Mouse (Mus musculus): ENCODE measurements around the gene Zfp658. TPM values are rescaled to one million over a fixed set of nuclear protein-coding genes. Genes with fewer than 3 reads are reported as not detected.

The Zfp658 gene
- 8.0 and 8.5 TPM in 2 replicates for polyA plus RNA-seq (2014; fragmentation: Nextera tagmentation; extraction: Ambion mirVana)

DNA sequence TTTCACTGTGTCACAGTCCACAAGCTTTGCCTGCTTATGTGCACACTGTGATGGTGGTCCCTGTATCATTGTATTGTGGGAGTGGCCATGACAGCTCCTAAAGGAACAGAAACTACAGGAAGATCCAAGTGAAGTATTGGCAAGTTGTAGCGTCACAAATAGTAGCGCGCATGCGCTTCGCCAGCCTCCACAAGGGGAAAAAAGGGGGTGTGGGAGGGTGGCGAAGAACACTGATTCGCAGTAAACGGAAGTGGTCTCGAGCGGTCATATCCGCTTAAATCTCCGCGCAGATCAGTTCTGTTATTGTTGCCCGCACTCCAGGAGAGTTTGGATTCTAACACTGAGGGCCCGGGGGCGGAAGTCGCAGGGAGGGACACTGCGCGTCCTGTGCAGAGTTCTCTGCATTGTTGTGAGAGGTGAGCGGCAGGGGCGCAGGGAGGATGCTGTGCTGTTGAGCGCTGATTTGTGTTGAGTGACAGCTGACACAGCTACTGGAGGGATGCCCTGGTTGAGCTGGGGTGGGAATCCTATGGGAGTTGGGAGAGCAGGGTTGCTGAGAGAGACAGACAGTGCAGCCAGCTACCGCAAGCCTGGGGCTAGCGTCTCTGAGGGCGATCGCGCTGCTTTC lies at the start of gene Zfp658:
TSS of gene Zfp658 (plus strand) at position 251 of the 628 bp plus-strand sequence.
- H3K36me3 ChIP-seq (replicated peaks; ENCODE audit: control insufficient read depth, insufficient read depth), result peaks cover 28% of the 10 kb centered on the region
- H3K4me3 ChIP-seq (replicated peaks; ENCODE audit: low read length), result peak within 1 kb of the TSS; percentile 69
- peak within 1 kb of the TSS; percentile 69 for H3K4me2 ChIP-seq (replicated peaks)
- H3K4me1 ChIP-seq (replicated peaks; ENCODE audit: control insufficient read depth, insufficient read depth, low read length), result peaks cover 15% of the 10 kb centered on the region
- under 1% methylated on average over 27 of the region's 27 CpGs for WGBS
- DNase-seq (ENCODE audit: low spot score) (peak; percentile 97), ATAC-seq (ENCODE audit: low FRiP score) (peak; percentile 95)
- peak within 1 kb of the TSS; percentile 71 for H3K9ac ChIP-seq
- no peaks in the 10 kb centered on the region for H3K27me3 ChIP-seq (ENCODE audit: control insufficient read depth, insufficient read depth, low read length)
- H3K9me3 ChIP-seq (ENCODE audit: control insufficient read depth, low read length), result no peaks in the 10 kb centered on the region
- H3K27ac ChIP-seq, result peak within 1 kb of the TSS; percentile 89

- WGBS, result 86% methylated on average over 4 of the region's 4 CpGs
- no peaks in the 10 kb centered on the region for H3K4me1 ChIP-seq (replicated peaks; ENCODE audit: control insufficient read depth, insufficient read depth, low read length)
Measured at GRCm38 (mm10) chr7:43512519-43512918, 49.5 kb upstream of the Zfp658 start.

DNA sequence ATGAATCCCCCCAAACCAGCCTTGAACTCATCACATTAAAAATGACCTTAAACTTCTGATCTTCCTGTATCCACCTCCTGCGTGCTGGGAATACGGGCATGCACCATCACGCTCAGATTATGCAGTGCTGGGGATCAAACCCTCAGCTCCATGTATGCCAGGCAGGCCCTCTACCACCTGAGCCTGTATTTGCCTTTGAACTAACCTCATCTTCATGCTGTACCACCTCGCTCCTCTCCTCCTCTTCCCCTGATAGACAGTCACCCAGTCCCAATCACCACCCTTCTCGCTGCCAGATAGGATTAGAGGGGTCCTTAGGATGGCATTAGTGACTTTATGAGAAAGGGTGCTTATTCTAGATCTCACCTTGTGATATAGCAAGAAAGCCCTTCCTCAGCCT lies 47.0 kb upstream of the Zfp658 start:
- no peaks in the 10 kb centered on the region for H3K36me3 ChIP-seq (replicated peaks; ENCODE audit: control insufficient read depth, insufficient read depth)
- no peak overlapping the region for H3K4me2 ChIP-seq (replicated peaks)
- H3K4me1 ChIP-seq (replicated peaks; ENCODE audit: control insufficient read depth, insufficient read depth, low read length), result no peaks in the 10 kb centered on the region
- 85% methylated on average over 5 of the region's 5 CpGs for WGBS
- DNase-seq (ENCODE audit: low spot score) (no peak), ATAC-seq (ENCODE audit: low FRiP score) (no peak)
- no peaks in the 10 kb centered on the region for H3K27me3 ChIP-seq (ENCODE audit: control insufficient read depth, insufficient read depth, low read length)
- no peaks in the 10 kb centered on the region for H3K9me3 ChIP-seq (ENCODE audit: control insufficient read depth, low read length)
- no peak overlapping the region for H3K4me3 ChIP-seq (replicated peaks; ENCODE audit: low read length)
- H3K9ac ChIP-seq, result no peak overlapping the region
- H3K27ac ChIP-seq, result no peak overlapping the region

More at GRCm38 (mm10) chr7:43512519-43512918, 49.5 kb upstream of the Zfp658 start:
- H3K4me3 ChIP-seq (replicated peaks; ENCODE audit: low read length), result no peak overlapping the region
- H3K36me3 ChIP-seq (replicated peaks; ENCODE audit: control insufficient read depth, insufficient read depth), result no peaks in the 10 kb centered on the region
- no peaks in the 10 kb centered on the region for H3K9me3 ChIP-seq (ENCODE audit: control insufficient read depth, low read length)
- DNase-seq (ENCODE audit: low spot score) (no peak), ATAC-seq (ENCODE audit: low FRiP score) (no peak)
- no peak overlapping the region for H3K9ac ChIP-seq
- H3K27ac ChIP-seq, result no peak overlapping the region
- no peaks in the 10 kb centered on the region for H3K27me3 ChIP-seq (ENCODE audit: control insufficient read depth, insufficient read depth, low read length)
- H3K4me2 ChIP-seq (replicated peaks), result no peak overlapping the region

DNA sequence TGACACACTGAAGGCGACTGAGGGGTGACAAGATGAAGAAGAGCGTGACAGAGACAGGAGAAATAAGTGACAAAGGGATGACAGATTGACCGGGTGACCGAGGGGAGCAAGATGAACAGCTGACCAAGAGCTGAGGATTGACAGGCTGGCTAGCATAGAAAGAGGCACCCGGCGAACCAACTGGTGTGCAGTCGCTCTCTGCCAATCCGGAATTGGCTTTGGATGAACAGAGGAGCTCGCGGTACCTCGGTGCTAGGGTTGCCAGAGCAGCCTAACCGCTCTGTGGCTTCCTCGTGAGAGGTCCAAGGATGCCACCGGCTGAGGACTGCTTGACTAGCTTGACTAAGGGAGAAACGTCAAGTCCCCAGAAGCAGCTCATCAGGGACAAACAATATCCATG lies 43.7 kb upstream of the Zfp658 start:
- WGBS, result 83% methylated on average over 15 of the region's 15 CpGs
- H3K4me3 ChIP-seq (replicated peaks; ENCODE audit: low read length), result no peak overlapping the region
- no peak overlapping the region for H3K27ac ChIP-seq
- no peak overlapping the region for H3K4me2 ChIP-seq (replicated peaks)
- no peaks in the 10 kb centered on the region for H3K27me3 ChIP-seq (ENCODE audit: control insufficient read depth, insufficient read depth, low read length)
- no peak overlapping the region for H3K9ac ChIP-seq
- DNase-seq (ENCODE audit: low spot score) (no peak), ATAC-seq (ENCODE audit: low FRiP score) (no peak)
- no peaks in the 10 kb centered on the region for H3K9me3 ChIP-seq (ENCODE audit: control insufficient read depth, low read length)
- H3K4me1 ChIP-seq (replicated peaks; ENCODE audit: control insufficient read depth, insufficient read depth, low read length), result no peaks in the 10 kb centered on the region
- H3K36me3 ChIP-seq (replicated peaks; ENCODE audit: control insufficient read depth, insufficient read depth), result no peaks in the 10 kb centered on the region

- no peak for DNase-seq (ENCODE audit: low spot score)
- WGBS, result 89% methylated on average over 2 of the region's 2 CpGs
- Histone ChIP-seq H3K27me3 (ENCODE audit: control insufficient read depth, insufficient read depth, low read length) (no peaks in the 10 kb centered on the region), H3K27ac (no peak overlapping the region), H3K36me3 (replicated peaks; ENCODE audit: control insufficient read depth, insufficient read depth) (no peaks in the 10 kb centered on the region), H3K4me1 (replicated peaks; ENCODE audit: control insufficient read depth, insufficient read depth, low read length) (no peaks in the 10 kb centered on the region), H3K4me2 (replicated peaks) (no peak overlapping the region), H3K9ac (no peak overlapping the region), H3K4me3 (replicated peaks; ENCODE audit: low read length) (no peak overlapping the region), H3K9me3 (ENCODE audit: control insufficient read depth, low read length) (no peaks in the 10 kb centered on the region)
- no peak for ATAC-seq (ENCODE audit: low FRiP score)
Measured at GRCm38 (mm10) chr7:43522776-43523175, 39.3 kb upstream of the Zfp658 start.

GRCm38 (mm10) chr7:43525313-43525712 lies 36.7 kb upstream of the Zfp658 start:
- whole genome bisulfite sequencing, result 62% methylated on average over 3 of the region's 3 CpGs
- no peak overlapping the region for H3K4me2 ChIP-seq (replicated peaks)
- H3K9me3 ChIP-seq (ENCODE audit: control insufficient read depth, low read length), result no peaks in the 10 kb centered on the region
- no peaks in the 10 kb centered on the region for H3K4me1 ChIP-seq (replicated peaks; ENCODE audit: control insufficient read depth, insufficient read depth, low read length)
- ATAC-seq (ENCODE audit: low FRiP score) (no peak), DNase-seq (ENCODE audit: low spot score) (no peak)
- no peaks in the 10 kb centered on the region for H3K36me3 ChIP-seq (replicated peaks; ENCODE audit: control insufficient read depth, insufficient read depth)
- H3K9ac ChIP-seq, result no peak overlapping the region
- no peak overlapping the region for H3K27ac ChIP-seq
- H3K27me3 ChIP-seq (ENCODE audit: control insufficient read depth, insufficient read depth, low read length), result no peaks in the 10 kb centered on the region
- H3K4me3 ChIP-seq (replicated peaks; ENCODE audit: low read length), result no peak overlapping the region

DNA sequence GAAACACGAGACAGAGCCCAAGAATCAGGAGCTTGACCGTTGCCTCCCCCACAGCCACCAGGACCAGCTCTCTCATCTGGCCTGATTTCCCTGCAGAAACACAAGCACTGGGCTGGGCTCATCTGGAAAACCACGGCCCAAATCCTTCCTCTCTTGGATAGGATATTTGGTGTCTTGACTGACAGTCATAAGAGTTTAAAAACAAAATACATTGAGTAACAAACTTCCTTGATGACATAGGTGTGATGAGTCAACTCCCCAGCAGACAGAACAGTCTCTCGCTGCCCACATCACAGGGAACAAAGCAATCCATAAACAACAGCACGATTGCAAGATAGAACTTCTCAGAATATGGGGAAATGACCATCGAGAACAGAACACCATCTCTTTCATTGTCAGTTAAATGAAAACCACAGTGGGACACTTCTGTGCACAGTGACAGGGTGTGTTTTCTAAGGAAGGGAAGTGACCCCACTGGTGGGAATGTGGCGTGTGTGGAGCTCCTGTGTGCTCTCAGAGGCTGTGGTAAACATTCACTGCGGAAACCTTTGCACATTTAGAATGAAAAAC lies 31.8 kb upstream of the Zfp658 start:
- Histone ChIP-seq H3K27me3 (ENCODE audit: control insufficient read depth, insufficient read depth, low read length) (no peaks in the 10 kb centered on the region), H3K4me3 (replicated peaks; ENCODE audit: low read length) (no peak overlapping the region), H3K27ac (no peak overlapping the region), H3K36me3 (replicated peaks; ENCODE audit: control insufficient read depth, insufficient read depth) (no peaks in the 10 kb centered on the region), H3K9ac (no peak overlapping the region), H3K4me1 (replicated peaks; ENCODE audit: control insufficient read depth, insufficient read depth, low read length) (no peaks in the 10 kb centered on the region), H3K4me2 (replicated peaks) (no peak overlapping the region), H3K9me3 (ENCODE audit: control insufficient read depth, low read length) (no peaks in the 10 kb centered on the region)
- 75% methylated on average over 8 of the region's 8 CpGs for WGBS
- DNase-seq (ENCODE audit: low spot score), result no peak
- ATAC-seq (ENCODE audit: low FRiP score), result no peak

GRCm38 (mm10) chr7:43532936-43533505 lies 29.0 kb upstream of the Zfp658 start:
- no peak overlapping the region for H3K27ac ChIP-seq

DNA sequence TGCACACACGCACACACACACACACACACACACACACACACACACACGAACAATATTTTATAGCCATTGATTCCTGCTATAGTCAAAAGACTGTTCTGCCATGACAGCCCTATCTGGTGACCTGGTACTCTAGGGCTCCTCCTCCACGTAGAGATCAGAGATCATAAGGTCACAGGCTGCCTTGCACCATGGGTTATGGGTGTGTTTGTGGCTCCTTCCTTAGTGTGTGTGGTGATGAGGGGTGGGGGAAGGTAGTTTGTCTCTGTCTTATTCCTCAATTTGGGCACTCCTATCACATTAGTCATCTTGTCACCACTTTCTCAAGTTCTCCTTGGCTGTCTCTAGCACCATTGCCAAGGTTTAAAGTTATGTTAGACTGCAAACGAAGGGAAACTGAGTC lies 23.5 kb upstream of the Zfp658 start:
- Histone ChIP-seq H3K36me3 (replicated peaks; ENCODE audit: control insufficient read depth, insufficient read depth) (no peaks in the 10 kb centered on the region), H3K9me3 (ENCODE audit: control insufficient read depth, low read length) (no peaks in the 10 kb centered on the region), H3K27ac (no peak overlapping the region), H3K4me3 (replicated peaks; ENCODE audit: low read length) (no peak overlapping the region), H3K4me1 (replicated peaks; ENCODE audit: control insufficient read depth, insufficient read depth, low read length) (no peaks in the 10 kb centered on the region), H3K4me2 (replicated peaks) (no peak overlapping the region), H3K27me3 (ENCODE audit: control insufficient read depth, insufficient read depth, low read length) (no peaks in the 10 kb centered on the region), H3K9ac (no peak overlapping the region)
- DNase-seq (ENCODE audit: low spot score) (no peak), ATAC-seq (ENCODE audit: low FRiP score) (no peak)
- 83% methylated on average over 4 of the region's 4 CpGs for WGBS

More at GRCm38 (mm10) chr7:43532936-43533505, 29.0 kb upstream of the Zfp658 start:
- H3K36me3 ChIP-seq (replicated peaks; ENCODE audit: control insufficient read depth, insufficient read depth), result no peaks in the 10 kb centered on the region
- no peaks in the 10 kb centered on the region for H3K27me3 ChIP-seq (ENCODE audit: control insufficient read depth, insufficient read depth, low read length)
- no peak for DNase-seq (ENCODE audit: low spot score)
- no peaks in the 10 kb centered on the region for H3K4me1 ChIP-seq (replicated peaks; ENCODE audit: control insufficient read depth, insufficient read depth, low read length)
- H3K9me3 ChIP-seq (ENCODE audit: control insufficient read depth, low read length), result no peaks in the 10 kb centered on the region
- no peak overlapping the region for H3K9ac ChIP-seq
- H3K4me2 ChIP-seq (replicated peaks), result no peak overlapping the region
- no peak overlapping the region for H3K4me3 ChIP-seq (replicated peaks; ENCODE audit: low read length)
- 93% methylated on average over 9 of the region's 9 CpGs for WGBS
- no peak for ATAC-seq (ENCODE audit: low FRiP score)

All from hindbrain, embryonic 14.5 days (tissue).